Mouse (Mus musculus) layer of hippocampus, adult 9-10 months (tissue): ENCODE data around the gene Olfr1504.
"Not testable (repeated sequence)": the region's sequence is repeated elsewhere in the genome, so short reads cannot be mapped to it uniquely, and the experiment has no call there.

ENCODE experiments used
- DNase-seq: peaks from one replicate; pipeline ENCODE4 v3.0.0; 2022; ENCODE audit warnings: low spot score

The Olfr1504 gene

DNA sequence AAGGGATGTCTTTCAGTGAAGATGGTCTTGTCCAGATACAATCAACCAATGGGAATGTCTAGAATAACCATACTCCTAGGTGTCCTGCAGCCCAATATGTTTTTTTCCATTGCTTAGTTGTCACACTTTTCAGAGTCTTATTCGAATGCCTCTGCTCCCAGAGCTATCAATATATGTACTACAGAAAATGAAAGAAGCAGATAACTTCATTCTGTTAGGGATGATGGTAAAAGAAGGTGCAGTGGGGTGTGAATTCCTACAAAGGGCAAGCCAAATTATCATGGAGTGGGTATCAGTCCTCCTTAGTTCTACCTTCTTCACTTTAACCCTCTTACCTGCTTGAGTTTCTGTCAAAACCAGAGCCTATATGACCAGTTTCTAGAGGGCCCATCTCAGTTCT is at the start of gene Olfr1504:
Gene Olfr1504 (minus strand): TSS at position 101 of the 400 bp plus-strand sequence.
- no peak for DNase-seq

DNA sequence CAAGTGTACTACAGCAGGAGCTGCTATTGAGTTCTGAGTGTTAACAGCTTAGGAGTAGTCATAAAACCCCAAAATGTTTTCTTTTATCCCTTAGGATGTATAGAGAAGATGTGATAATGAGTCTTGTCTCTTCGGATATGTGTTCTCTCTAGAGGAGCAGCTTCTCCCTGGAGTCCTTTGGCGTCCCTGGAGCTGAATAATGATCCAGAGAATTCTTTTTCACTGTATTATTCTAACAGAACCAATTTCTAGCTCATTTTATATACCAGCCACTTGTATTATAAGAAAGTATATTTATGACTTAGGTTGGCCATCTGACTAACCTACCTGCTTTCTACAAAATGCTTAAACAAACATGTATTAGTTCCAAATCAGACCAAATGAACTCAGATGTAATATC is 15.5 kb upstream of the Olfr1504 start, which contains the start of gene Olfr1505:
Gene Olfr1505 (plus strand): TSS at position 301 of the 400 bp plus-strand sequence.
- DNase-seq, result no peak

DNA sequence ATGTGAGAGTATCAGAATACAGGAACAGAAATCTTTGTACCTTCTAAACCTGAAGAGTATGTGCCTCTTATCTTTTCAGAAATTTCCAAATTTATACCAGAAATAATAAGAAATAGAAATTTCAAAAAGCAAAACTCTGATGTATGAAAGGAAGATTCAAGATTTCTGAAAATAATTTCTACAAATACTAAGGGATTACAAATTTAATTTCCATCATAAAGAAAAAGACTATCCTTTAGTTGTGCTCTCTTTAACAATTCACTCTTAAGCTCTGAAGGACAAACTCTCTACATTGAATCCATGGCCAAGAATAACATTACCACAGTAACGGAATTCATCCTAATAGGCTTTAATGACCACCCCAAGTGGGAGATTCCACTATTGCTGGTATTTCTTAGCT is 36.2 kb downstream of the Olfr1504 start, which contains the start of gene Olfr1502:
Gene Olfr1502 (plus strand): TSS at position 301 of the 400 bp plus-strand sequence.
- no peak for DNase-seq

DNA sequence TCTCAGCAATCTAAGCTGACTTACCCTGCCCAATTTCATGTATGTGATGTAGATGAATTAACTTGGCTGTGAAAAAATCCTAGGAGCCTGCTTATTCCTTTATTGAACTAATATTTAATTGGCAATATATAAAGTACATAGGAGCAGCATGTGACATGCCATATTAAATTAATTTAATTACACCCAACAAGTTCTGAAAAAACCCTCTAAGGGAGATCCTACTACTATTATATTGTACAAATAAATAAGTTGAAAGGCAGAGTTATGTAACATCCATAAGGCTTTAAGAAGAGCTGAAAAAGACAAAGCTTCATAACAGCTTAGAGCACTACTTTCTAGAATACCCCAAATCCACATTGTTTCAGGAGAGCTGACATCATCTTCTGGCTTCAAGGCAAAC is 47.1 kb downstream of the Olfr1504 start, which contains the start of gene Olfr1501:
Gene Olfr1501 (minus strand): TSS at position 101 of the 400 bp plus-strand sequence.
- DNase-seq, result not testable (repeated sequence)
